Mouse (Mus musculus) erythroblast, embryonic 14.5 days (primary cell): ENCODE results near the gene Lmln.

ENCODE experiments used
- GATA1 ChIP-seq: IDR thresholded peaks from 2 replicates; pipeline ENCODE4 v1.6.1; 2012; ENCODE audit warnings: low read length, inconsistent platforms, mixed read lengths
- TAL1 ChIP-seq: IDR thresholded peaks from 3 replicates; pipeline ENCODE4 v1.6.1; 2012; ENCODE audit warnings: low read length, inconsistent platforms, mixed read lengths

- no peak for TF ChIP-seq TAL1
- TF ChIP-seq GATA1 = no peak
Measured at GRCm38 (mm10) chr16:33143452-33143851, 81.1 kb downstream of the Lmln start.
